Mouse (Mus musculus): ENCODE results near the gene Nmrk2. TPM values are rescaled to one million over a fixed set of nuclear protein-coding genes. Genes with fewer than 3 reads are reported as not detected.
A peak's percentile ranks its signal among the peaks of the same experiment; 100 is the strongest.

Nmrk2 gene
- not detected in 2 replicates for polyA plus RNA-seq (2014; fragmentation: Nextera tagmentation; extraction: Ambion mirVana)

- Histone ChIP-seq H3K4me3 (ENCODE audit: low read depth, low read length) (no peak within 1 kb of the TSS), H3K27ac (ENCODE audit: low read depth, low read length) (no peak within 1 kb of the TSS; the same call in 1 of the 2 replicates), H3K9ac (ENCODE audit: low read depth, low read length) (no peak within 1 kb of the TSS), H3K27me3 (replicated peaks; ENCODE audit: control insufficient read depth, insufficient read depth, low read length) (peaks cover 19% of the 10 kb centered on the region), H3K9me3 (ENCODE audit: control insufficient read depth, low read length) (no peaks in the 10 kb centered on the region), H3K4me2 (no peak within 1 kb of the TSS), H3K36me3 (ENCODE audit: control insufficient read depth, insufficient read depth, low read length) (no peaks in the 10 kb centered on the region), H3K4me1 (replicated peaks; ENCODE audit: control insufficient read depth, insufficient read depth, low read length) (peaks cover 8% of the 10 kb centered on the region; the same call in 1 of the 2 replicates)
- WGBS: 67% methylated on average over 13 of the region's 13 CpGs
- DNase-seq (ENCODE audit: low spot score) (no peak), ATAC-seq (replicated peaks; ENCODE audit: low FRiP score) (no peak)
Observed at GRCm38 (mm10) chr10:81201807-81202758, at the start of gene Nmrk2. Gene Nmrk2 (minus strand): TSS chr10:81202051.

- 0 out of 2 replicates have a peak, but pooled peaks cover 6% of the 10 kb centered on the region for H3K4me1 ChIP-seq (replicated peaks; ENCODE audit: control insufficient read depth, insufficient read depth, low read length)
Observed at GRCm38 (mm10) chr10:81249442-81249841, 47.6 kb upstream of the Nmrk2 start.

GRCm38 (mm10) chr10:81247804-81248203 is 46.0 kb upstream of the Nmrk2 start:
- Histone ChIP-seq H3K4me1 (replicated peaks; ENCODE audit: control insufficient read depth, insufficient read depth, low read length) (0 out of 2 replicates have a peak, but pooled peaks cover 6% of the 10 kb centered on the region), H3K36me3 (ENCODE audit: control insufficient read depth, insufficient read depth, low read length) (no peaks in the 10 kb centered on the region), H3K9me3 (ENCODE audit: control insufficient read depth, low read length) (no peaks in the 10 kb centered on the region), H3K27me3 (replicated peaks; ENCODE audit: control insufficient read depth, insufficient read depth, low read length) (peaks cover 48% of the 10 kb centered on the region), H3K9ac (ENCODE audit: low read depth, low read length) (no peak overlapping the region), H3K4me2 (no peak overlapping the region), H3K27ac (ENCODE audit: low read depth, low read length) (no peak overlapping the region), H3K4me3 (ENCODE audit: low read depth, low read length) (no peak overlapping the region)
- 98% methylated on average over 2 of the region's 2 CpGs for WGBS
- ATAC-seq (replicated peaks; ENCODE audit: low FRiP score) (no peak), DNase-seq (ENCODE audit: low spot score) (no peak)

More at GRCm38 (mm10) chr10:81249442-81249841, 47.6 kb upstream of the Nmrk2 start:
- H3K27ac ChIP-seq (ENCODE audit: low read depth, low read length): no peak overlapping the region
- DNase-seq (ENCODE audit: low spot score) (no peak), ATAC-seq (replicated peaks; ENCODE audit: low FRiP score) (no peak; the same call in 1 of the 2 replicates)
- peaks cover 54% of the 10 kb centered on the region for H3K27me3 ChIP-seq (replicated peaks; ENCODE audit: control insufficient read depth, insufficient read depth, low read length)
- H3K9ac ChIP-seq (ENCODE audit: low read depth, low read length): no peak overlapping the region
- no peak overlapping the region for H3K4me2 ChIP-seq
- H3K36me3 ChIP-seq (ENCODE audit: control insufficient read depth, insufficient read depth, low read length): no peaks in the 10 kb centered on the region
- 69% methylated on average over 8 of the region's 8 CpGs for WGBS
- no peak overlapping the region for H3K4me3 ChIP-seq (ENCODE audit: low read depth, low read length)
- H3K9me3 ChIP-seq (ENCODE audit: control insufficient read depth, low read length): no peaks in the 10 kb centered on the region

- Histone ChIP-seq H3K27me3 (replicated peaks; ENCODE audit: control insufficient read depth, insufficient read depth, low read length) (peaks cover 48% of the 10 kb centered on the region), H3K36me3 (ENCODE audit: control insufficient read depth, insufficient read depth, low read length) (no peaks in the 10 kb centered on the region), H3K4me2 (no peak overlapping the region), H3K9ac (ENCODE audit: low read depth, low read length) (no peak overlapping the region), H3K9me3 (ENCODE audit: control insufficient read depth, low read length) (no peaks in the 10 kb centered on the region), H3K27ac (ENCODE audit: low read depth, low read length) (no peak overlapping the region), H3K4me3 (ENCODE audit: low read depth, low read length) (no peak overlapping the region), H3K4me1 (replicated peaks; ENCODE audit: control insufficient read depth, insufficient read depth, low read length) (0 out of 2 replicates have a peak, but pooled peaks cover 6% of the 10 kb centered on the region)
- no peak for DNase-seq (ENCODE audit: low spot score)
- 83% methylated on average over 6 of the region's 6 CpGs for WGBS
- no peak for ATAC-seq (replicated peaks; ENCODE audit: low FRiP score)
Observed at GRCm38 (mm10) chr10:81245166-81245565, 43.3 kb upstream of the Nmrk2 start.

GRCm38 (mm10) chr10:81244595-81244994 is 42.7 kb upstream of the Nmrk2 start:
- no peak overlapping the region for H3K4me3 ChIP-seq (ENCODE audit: low read depth, low read length)
- H3K36me3 ChIP-seq (ENCODE audit: control insufficient read depth, insufficient read depth, low read length): no peaks in the 10 kb centered on the region
- H3K9ac ChIP-seq (ENCODE audit: low read depth, low read length): no peak overlapping the region
- 8% methylated on average over 17 of the region's 17 CpGs for WGBS
- no peak overlapping the region for H3K4me2 ChIP-seq
- 0 out of 2 replicates have a peak, but pooled peaks cover 6% of the 10 kb centered on the region for H3K4me1 ChIP-seq (replicated peaks; ENCODE audit: control insufficient read depth, insufficient read depth, low read length)
- H3K27ac ChIP-seq (ENCODE audit: low read depth, low read length): no peak overlapping the region
- DNase-seq (ENCODE audit: low spot score) (peak; percentile 84), ATAC-seq (replicated peaks; ENCODE audit: low FRiP score) (peak; percentile 57; the same call in 1 of the 2 replicates)
- H3K27me3 ChIP-seq (replicated peaks; ENCODE audit: control insufficient read depth, insufficient read depth, low read length): peaks cover 54% of the 10 kb centered on the region
- no peaks in the 10 kb centered on the region for H3K9me3 ChIP-seq (ENCODE audit: control insufficient read depth, low read length)

GRCm38 (mm10) chr10:81244146-81244545 is 42.3 kb upstream of the Nmrk2 start:
- Histone ChIP-seq H3K27ac (ENCODE audit: low read depth, low read length) (no peak overlapping the region), H3K4me1 (replicated peaks; ENCODE audit: control insufficient read depth, insufficient read depth, low read length) (0 out of 2 replicates have a peak, but pooled peaks cover 1% of the 10 kb centered on the region), H3K4me2 (no peak overlapping the region), H3K27me3 (replicated peaks; ENCODE audit: control insufficient read depth, insufficient read depth, low read length) (peaks cover 59% of the 10 kb centered on the region), H3K9ac (ENCODE audit: low read depth, low read length) (no peak overlapping the region), H3K9me3 (ENCODE audit: control insufficient read depth, low read length) (no peaks in the 10 kb centered on the region), H3K36me3 (ENCODE audit: control insufficient read depth, insufficient read depth, low read length) (no peaks in the 10 kb centered on the region), H3K4me3 (ENCODE audit: low read depth, low read length) (no peak overlapping the region)
- DNase-seq (ENCODE audit: low spot score): no peak
- ATAC-seq (replicated peaks; ENCODE audit: low FRiP score): no peak
- WGBS: 68% methylated on average over 4 of the region's 4 CpGs

- no peaks in the 10 kb centered on the region for H3K4me1 ChIP-seq (replicated peaks; ENCODE audit: control insufficient read depth, insufficient read depth, low read length)
- no peak overlapping the region for H3K9ac ChIP-seq (ENCODE audit: low read depth, low read length)
- no peaks in the 10 kb centered on the region for H3K9me3 ChIP-seq (ENCODE audit: control insufficient read depth, low read length)
- DNase-seq (ENCODE audit: low spot score) (no peak), ATAC-seq (replicated peaks; ENCODE audit: low FRiP score) (no peak)
- 89% methylated on average over 16 of the region's 16 CpGs for WGBS
- H3K4me2 ChIP-seq: no peak overlapping the region
- no peaks in the 10 kb centered on the region for H3K36me3 ChIP-seq (ENCODE audit: control insufficient read depth, insufficient read depth, low read length)
- H3K27ac ChIP-seq (ENCODE audit: low read depth, low read length): no peak overlapping the region
- H3K4me3 ChIP-seq (ENCODE audit: low read depth, low read length): no peak overlapping the region
- peaks cover 71% of the 10 kb centered on the region for H3K27me3 ChIP-seq (replicated peaks; ENCODE audit: control insufficient read depth, insufficient read depth, low read length)
Observed at GRCm38 (mm10) chr10:81242021-81242420, 40.2 kb upstream of the Nmrk2 start.

GRCm38 (mm10) chr10:81240876-81241275 is 39.0 kb upstream of the Nmrk2 start:
- Histone ChIP-seq H3K9me3 (ENCODE audit: control insufficient read depth, low read length) (no peaks in the 10 kb centered on the region), H3K9ac (ENCODE audit: low read depth, low read length) (no peak overlapping the region), H3K27ac (ENCODE audit: low read depth, low read length) (no peak overlapping the region), H3K27me3 (replicated peaks; ENCODE audit: control insufficient read depth, insufficient read depth, low read length) (peaks cover 74% of the 10 kb centered on the region), H3K4me2 (no peak overlapping the region), H3K4me1 (replicated peaks; ENCODE audit: control insufficient read depth, insufficient read depth, low read length) (no peaks in the 10 kb centered on the region), H3K36me3 (ENCODE audit: control insufficient read depth, insufficient read depth, low read length) (no peaks in the 10 kb centered on the region), H3K4me3 (ENCODE audit: low read depth, low read length) (no peak overlapping the region)
- 21% methylated on average over 13 of the region's 13 CpGs for WGBS
- DNase-seq (ENCODE audit: low spot score) (no peak), ATAC-seq (replicated peaks; ENCODE audit: low FRiP score) (no peak)

All from liver, embryonic 11.5 days (tissue).